Mouse (Mus musculus): ENCODE measurements at regions not wholly inside any gene's neighbourhood (a gene's known extent, or its start where the extent isn't known, plus 50 kb on each side); places are given as distances from the start of the nearest gene placed in this dataset.

DNA sequence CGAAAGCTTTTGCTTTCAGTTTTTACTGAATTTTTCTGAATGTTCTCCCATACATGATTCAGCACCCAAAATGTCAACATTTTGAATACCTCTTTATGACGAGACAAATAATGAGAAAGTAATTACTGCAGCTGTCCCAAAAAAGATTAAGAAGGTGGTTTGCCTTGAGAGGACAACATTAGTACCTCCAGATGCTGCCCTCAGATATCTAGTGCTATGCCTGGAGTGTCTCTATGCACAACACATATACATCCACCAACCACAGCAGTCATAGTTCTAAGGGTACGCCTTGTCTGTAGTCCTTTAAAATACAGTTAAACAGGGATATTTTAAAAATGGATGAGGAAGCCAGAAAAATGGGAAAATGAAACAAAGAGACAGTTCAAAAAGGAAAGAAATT is 81.1 kb upstream of the Gpc5 start:
- no peak for DNase-seq (ENCODE audit: low spot score in 2 of 2)

DNA sequence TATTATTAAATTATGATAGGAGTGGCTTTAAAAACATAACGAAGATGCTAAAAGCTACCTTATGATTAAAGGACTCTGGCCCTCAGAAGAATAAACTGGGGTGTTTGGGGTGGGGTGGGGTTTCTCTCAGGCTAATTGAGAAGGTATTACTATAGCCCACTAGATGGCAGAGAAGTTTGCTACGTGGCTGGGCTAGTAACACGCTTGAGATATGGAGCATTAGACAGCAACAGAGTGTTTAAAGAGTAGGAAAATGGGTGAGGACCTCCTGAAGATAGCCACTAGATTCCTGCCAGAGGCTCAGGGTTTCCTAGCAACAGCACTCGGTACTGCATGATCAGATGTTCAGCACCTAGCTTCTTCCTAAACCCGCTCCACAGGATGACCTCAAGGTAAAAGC is 76.7 kb upstream of the Gpc5 start:
- DNase-seq (ENCODE audit: low spot score in 2 of 2): no peak

DNA sequence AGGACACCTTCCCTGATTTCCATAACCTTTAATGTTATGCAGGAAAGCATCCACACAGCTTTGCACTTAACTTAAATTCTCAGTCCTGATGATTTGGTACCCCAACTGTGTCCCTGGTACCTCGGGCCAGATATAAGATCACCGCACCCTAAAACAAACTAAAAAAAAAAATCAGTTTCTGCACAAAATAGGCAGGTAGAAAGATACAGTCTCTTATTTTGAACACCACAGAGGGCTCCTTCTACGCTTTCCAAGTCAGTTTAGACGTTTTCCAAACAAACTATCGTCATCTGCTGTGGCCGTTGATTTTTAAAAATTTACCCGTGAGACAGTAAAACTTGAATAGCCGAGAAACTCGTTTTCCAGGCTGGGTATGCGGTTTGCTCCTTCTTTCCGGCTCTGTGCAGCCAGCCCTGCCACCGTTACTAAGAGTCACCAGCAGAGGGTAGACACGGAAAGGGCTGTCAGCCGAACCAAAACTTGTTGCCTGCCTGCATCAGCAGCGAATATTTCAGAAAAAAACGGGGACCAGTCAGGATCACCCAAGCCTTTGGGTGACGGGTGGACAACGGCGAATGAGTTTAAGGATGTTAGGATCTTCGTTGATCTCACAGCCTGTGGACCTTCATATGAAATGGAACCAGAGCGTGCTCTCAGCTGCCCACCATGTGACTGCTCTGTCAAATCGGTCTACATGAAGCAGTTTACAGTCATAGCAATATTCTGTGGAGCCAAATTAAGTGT is 74.4 kb upstream of the Gpc5 start:
- peak; percentile 37 to 60 for DNase-seq (ENCODE audit: low spot score in 2 of 2)

DNA sequence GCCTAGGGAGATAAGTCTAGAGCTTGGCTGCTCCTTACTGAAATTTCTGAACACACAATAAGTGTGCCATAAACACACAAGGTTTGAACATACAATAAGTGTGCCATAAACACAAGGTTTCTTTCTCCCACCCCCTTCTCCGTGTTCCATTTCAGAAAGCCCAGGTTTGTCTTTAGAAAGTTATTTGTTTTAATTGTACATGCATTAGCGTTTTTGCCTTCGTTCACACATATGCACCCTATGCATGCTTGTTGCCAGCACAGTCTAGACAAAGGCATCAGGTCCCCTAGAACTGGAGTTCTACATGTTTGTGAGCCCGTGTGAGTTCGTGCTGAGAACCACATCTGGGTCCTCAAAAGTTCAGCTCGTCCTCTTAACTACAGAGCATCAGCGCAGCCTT is 64.0 kb upstream of the Gpc5 start:
- DNase-seq (ENCODE audit: low spot score in 2 of 2): no peak

DNA sequence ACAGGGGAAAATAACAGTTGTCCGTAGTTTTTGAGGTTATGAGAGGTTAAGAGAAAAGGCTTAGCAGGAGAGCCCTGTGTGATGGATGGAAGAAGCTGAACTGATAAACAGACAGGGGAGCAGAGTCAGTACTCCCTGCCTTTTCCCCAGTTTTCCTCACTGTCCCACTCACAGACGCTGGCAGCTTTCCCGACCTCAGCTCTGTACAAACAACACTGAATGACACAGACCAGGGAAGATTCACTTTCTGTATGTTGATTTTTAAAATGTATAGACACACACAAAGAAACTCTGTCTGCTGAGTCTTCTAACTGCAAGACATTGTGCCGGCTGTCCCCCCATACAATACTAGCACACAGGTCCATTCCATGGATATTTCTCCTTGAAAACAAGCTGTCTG is 60.3 kb upstream of the Gpc5 start:
- no peak for DNase-seq (ENCODE audit: low spot score in 2 of 2)

DNA sequence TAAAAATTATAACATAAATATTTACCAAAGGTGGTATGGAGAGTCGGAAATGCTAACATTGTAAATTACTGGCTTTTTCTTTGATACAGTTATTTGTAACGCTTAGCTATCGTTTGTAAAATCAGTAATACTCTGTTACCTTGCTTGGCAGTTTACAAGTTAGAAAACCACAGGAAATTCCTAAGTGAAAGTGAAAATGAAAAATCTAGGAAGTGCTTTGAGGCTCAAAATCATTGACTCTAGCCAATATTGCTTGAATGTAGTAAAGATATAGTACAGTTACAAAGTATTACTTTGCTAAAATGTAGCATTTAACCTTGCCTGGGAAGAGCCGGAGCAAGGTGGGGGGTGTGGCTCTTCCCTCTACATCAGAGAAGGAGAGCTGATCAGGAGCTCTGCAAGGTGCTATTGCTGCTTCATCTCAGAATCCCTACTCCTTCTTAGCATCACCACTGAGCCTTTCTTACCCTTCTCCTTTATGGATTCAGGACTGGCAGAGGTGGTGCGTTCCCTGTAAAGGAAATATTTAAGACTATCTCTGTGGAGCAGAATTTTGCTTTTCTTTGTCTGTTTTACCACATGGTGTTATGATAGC is 58.5 kb upstream of the Gpc5 start:
- no peak for DNase-seq (ENCODE audit: low spot score in 2 of 2)

DNA sequence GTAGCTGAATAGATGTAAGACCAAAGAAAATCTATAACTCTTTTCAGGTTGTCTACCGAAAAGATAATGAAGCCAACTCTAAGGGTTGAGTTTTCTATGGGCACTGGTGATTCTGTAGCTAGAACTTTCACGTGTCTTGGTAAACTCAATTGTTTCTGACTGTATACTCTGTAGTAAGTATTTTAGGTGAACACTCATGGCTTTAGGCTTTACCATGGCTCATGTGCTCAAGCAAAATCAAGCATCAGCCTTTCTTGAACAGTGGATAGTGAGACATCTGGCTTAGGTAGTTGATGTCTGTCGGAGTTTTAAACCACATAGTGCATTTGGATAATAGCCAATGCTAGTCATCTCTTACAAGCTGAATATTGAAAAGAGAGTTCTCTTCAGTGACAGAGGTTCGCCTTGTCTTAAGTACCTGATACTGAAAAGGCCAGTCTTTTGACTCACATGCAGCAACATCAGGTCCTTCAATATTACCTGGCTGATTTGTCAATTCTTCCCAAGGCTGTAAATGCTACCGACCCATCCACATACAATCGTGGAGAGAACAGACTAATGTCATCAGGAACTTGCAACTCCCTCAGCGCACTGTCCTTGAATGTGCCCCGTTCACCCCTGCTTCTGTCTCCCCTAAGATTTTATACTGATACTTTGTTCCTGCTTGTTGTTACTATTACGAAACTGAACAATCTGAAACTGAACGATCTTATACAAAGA is 57.1 kb upstream of the Gpc5 start:
- DNase-seq (ENCODE audit: low spot score in 2 of 2): no peak

DNA sequence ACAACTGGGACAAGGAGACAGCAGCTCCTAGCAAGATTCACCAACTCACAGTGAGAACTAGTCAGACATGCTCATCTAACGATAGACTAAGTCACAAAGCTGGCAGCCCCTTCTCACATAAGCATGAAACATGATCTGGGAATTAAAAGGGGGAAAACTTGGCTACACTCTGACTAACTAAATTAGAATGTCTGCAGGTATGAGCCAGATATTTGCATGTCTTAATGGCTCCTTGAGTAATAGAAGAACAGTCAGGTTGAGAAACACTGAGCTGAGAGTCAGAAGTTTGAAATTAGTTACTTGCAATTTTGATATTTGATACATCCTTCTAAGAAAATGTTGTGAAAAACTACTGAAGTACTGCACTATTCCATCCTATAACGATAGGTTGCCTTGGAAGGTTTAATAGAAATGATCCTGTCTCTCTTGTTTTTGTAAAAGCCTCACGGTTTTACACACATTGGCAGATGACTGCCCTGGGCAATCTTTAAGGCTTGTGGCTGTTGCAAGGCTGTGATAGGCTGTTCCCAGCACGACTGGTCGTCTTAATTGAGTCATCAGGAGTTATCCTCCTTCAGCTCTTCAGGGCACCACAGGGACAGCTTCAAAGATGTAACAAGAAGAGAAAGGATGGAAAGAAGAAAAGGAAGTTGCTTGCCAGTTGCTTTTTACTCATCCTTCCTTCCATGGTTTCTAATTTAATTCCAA is 54.8 kb upstream of the Gpc5 start:
- no peak for DNase-seq (ENCODE audit: low spot score in 2 of 2)

DNA sequence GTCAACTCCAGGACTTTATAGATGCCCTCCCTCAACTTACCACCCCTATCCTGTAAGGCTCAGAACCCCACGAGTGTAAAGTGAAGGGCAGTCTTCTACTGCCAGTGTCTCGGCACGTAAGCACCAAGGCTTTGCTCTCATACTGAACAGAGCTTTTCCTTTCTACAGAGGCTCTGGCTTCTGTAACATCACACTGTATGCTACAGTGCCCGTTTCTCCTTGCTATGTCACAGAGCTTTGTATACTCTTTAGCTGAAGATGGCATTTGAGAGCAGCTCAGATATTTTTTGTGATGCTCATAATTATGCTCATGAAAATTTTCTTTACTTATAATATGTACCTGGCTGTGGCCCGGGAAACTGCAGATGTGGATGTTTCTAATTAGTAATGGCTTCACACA is 53.2 kb upstream of the Gpc5 start:
- no peak for DNase-seq (ENCODE audit: low spot score in 2 of 2)

DNA sequence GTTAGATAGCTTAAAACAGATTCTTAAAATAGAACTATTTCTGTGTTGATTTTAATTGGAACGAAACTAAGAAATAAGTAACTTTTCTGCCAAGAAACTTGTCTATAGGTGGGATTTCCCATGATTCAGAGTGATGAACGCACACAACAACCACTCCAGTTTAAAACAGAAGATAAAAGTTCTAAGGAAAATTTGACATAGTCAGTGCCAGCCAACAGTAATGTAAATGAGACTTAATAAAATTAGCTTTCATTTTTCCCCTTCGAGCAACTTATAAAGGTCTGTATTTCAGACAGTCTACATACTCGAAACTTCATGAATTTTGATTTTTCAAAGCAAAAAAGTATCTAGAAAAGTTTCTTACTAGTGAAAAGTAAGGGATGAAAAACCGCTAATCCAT is 52.5 kb upstream of the Gpc5 start:
- DNase-seq (ENCODE audit: low spot score in 2 of 2): no peak

DNA sequence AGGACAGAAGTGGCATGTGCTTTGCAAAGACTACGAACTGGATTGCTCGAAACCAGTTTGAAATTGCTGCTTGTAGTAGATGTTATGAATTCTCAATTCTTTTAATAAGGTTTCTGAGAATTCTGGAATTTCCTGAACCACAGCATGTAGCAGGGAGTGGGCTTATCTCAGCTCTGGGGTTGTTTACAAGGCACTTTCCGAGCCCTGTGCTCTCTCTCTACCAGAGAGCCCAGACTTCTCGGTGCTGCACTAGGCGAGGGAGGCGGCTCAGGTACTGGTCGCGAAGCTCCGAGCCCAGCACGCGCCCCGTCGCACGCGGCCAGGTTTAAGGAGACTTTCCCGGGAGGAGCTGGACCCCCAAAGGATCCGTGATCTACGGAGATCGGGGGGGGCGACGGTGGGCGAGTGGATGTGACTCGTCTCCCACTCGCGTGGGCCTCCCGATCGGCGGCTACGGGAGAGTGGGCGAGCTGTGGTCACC is 51.9 kb upstream of the Gpc5 start:
- DNase-seq (ENCODE audit: low spot score in 2 of 2): peak in 1 of 2 experiments; percentile 60

DNA sequence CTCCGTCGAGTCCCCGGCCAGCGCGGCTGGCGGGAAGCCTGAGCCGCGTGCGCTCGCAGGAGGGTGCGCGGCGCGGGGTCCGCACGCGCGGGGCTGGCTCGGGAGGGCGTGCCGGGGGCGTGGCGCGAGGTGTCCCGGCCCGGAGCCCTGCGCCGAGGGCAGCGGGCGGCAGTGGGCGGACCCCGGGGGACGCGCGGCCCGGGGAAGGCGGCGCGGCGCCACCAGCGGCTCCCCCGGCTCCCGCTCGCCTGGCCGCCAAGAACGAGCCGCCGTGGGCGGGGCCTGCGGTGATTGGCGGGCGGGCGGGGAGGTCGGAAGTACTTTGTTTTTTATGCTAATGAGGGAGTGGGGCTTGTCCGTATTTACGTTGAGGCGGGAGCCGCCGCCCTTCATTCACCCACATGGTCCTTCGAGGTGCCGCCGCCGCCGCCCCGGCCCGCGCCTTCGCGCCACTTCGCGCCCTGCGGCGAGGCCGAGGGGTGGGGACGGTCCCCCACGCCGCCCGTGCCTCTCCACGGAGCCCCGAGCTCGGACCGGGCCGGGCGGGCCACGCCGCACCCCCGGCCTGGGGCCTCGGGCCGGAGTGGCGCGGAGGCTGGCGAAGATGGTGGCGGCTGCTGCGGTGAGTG is 51.3 kb upstream of the Gpc5 start:
- DNase-seq (ENCODE audit: low spot score in 2 of 2): peak; percentile 82 to 83

DNA sequence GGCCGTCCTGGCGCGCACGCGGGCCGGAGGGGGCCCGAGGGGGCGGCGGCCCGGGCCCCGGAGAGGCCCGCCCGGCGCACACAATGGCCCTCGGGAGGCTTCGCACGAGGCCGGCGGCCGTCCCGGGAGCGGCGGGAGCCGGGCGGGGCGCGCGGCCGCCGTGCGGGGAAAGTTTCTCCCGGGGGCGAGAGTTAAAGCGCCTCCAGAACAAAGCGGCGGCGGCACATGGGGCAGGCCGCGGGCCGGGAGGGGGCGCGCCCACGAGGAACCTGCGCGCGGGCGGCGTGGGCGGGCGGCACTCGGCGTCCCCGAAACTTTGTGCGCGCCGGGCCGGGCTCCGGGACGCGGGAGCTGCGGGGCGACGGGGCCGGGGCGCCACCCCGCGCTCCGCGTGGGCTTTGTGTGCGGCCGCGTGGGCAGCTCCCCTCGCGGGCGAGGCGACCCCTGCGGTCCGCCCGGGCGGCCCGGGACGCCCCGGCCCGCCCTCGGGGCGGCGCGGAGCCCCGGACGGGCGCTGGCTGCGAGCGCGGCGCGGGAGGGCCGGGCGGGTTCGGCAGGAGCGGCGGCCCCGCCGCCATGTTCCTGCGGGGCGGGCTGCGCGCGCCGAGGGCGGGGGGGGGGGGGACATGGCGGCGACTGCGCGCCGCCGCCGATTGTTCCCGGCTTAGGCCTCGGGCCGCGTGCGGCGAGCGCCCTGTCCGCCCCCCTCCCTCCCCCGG is 50.5 kb upstream of the Gpc5 start:
- DNase-seq (ENCODE audit: low spot score in 2 of 2): peak in 1 of 2 experiments; percentile 20

DNA sequence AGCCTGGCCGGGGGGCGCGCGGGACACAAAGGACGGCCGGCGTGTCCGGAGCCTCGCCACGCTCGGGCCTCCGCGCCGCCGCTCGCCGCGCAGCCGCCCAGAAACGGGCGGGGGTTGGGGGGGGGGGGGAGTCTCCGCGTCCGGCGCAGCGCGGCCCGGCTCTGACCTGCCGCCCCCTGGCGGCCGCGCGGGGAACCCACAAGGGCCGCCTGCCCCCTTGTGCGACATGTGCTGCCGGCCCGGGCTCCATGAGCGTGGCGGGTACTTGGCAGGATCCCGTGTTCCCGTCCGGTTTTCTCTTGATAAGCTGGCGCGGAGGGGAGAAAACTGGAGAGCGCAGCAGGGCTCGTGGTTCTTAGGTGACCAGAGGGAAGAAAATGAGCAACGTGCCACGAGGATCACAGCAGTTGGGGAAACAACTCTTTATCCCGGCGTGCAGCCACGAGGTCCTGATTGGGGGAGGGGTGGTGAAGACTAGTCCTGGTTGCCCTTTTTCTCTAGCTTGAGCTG is 49.9 kb upstream of the Gpc5 start:
- DNase-seq (ENCODE audit: low spot score in 2 of 2): peak; percentile 82 to 86

Data from urinary bladder, postnatal 4 days (tissue).